Mouse (Mus musculus) fat pad, adult 2 months (tissue): ENCODE results near the gene Ccr2.
"Not testable (repeated sequence)": the region's sequence is repeated elsewhere in the genome, so short reads cannot be mapped to it uniquely, and the experiment has no call there.

Experiments used
- DNase-seq: peaks from one replicate; pipeline ENCODE4 v3.0.0-alpha.2; 2011; ENCODE audit warnings: low read depth, low spot score; ENCODE audit errors: extremely low read depth

Ccr2 gene

GRCm38 (mm10) chr9:124101723-124102122, at the start of gene Ccr2:
Gene Ccr2 (plus strand): TSS chr9:124101950.
- no peak for DNase-seq

DNA sequence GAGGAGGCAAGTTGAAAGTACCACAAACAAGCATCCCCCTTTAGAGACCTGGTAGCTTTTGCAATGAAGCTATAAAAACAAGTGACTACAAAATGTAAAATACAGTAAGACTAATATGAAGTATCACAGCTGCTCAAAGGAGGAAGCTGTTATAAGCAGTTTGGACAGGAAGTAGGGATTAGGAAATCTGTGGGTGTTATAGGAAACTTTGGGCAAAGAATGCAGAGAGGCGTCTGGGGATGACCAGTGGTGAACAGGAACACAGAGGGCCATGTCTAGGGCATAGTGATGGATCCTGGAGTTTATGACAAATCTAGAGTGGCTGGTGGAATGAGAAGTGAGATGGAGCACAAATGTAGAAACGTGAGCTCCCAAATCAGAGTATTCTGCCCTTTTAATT, 48.2 kb upstream of the Ccr2 start:
- DNase-seq = no peak

DNA sequence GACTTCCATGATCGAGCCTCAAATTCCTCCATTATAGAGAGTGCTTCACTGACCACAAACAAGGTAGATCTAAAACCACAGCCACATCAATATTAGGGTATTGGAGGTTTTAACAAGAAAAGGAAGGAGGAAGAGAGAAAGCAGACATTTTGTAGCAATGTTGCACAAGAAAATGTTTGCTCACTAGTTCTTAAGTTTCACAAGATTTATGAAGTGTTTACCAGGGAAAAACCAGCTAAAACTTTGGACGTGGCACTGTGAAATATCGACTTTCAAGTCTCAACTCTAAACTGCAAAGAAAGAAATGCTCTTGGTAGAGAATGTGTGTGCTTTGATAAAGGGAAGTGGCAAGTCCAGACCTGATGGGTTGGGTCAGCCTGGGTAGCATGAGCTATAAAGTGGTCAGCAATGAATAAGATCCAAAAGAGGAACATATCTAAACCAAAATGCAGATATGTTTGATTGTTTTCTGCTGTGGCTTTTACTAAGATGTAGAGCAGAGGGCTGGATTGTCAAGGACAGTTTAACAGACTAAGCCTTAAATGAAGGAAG, 45.5 kb upstream of the Ccr2 start:
- no peak for DNase-seq

DNA sequence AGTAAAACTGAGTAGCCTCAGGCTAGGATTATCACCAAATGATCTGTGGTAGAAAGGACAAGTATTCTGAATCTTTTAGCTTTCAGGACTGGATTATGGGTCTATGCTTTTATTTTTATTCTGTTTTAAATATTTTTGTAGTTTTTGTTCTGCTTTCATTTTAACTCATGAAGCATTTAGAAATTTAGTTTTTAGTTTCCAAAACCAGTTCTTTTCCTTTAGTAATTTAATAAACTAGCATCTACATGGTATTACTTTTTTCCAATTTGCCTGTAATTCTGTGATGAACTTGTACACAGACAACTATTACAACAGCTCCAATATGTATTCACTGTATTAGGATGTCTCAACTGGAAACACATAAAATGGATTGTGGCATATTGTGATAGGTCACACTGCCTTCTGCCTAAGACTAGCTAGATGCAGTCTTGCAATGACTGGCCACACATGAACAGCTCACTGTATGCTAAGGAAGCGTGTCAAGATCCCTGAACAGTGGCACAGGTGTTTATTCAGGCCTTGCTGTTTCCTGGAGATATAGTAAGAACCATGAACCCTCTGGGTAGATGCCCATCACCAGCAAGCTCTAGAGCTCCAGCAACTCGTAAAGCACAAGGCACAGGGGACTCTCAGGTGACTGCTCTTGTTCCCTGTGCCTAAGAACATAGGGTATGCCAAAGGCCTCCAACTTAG, 41.9 kb upstream of the Ccr2 start:
- DNase-seq = no peak

- DNase-seq = not testable (repeated sequence)
Measured at GRCm38 (mm10) chr9:124061474-124062432, 40.0 kb upstream of the Ccr2 start.

GRCm38 (mm10) chr9:124066572-124067103, 35.1 kb upstream of the Ccr2 start:
- no peak for DNase-seq

DNA sequence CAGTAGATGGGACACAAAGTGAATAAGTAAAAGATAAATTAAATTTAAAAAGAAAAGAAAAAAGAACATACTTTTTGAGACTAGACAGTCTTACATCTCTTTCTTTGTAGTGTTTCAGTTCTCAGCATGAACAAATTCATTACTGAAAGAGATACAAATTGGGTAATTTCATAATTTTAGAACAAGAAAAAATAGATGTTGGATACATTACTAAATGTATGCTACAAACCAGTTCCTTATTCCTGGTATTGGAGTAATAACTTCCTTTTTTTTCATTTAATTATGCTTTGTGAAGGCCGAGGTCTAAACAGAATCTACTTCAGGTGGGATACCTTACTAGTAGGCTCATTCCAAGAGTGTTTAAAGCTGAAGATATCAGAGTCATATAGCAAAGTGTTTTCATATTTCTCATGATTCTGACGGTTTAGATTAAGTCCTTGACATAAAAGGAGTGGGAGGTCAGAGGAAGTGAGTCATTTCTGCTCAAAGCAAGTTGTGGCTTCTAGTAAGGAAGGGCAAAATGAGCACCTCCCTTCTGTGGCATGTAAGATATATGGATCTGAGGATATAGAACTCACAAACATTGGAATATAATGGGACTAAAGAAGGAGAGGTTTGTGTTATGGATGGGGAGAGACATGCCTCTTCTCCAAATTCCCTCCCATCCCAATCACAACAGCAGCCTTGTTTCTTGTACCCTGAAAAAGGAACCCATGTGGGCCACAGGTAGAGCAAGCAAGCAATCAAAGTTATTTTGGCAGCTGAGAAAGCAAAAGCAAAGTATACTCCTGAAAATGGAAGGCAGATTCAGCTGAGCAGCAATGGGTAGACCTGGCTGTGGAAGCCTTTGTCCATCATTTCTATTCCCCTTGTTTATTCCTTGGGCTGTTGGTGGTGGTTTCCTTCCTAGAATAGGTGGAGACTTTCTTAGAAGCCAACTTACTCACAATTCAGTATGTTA, 33.4 kb upstream of the Ccr2 start:
- DNase-seq = no peak

DNA sequence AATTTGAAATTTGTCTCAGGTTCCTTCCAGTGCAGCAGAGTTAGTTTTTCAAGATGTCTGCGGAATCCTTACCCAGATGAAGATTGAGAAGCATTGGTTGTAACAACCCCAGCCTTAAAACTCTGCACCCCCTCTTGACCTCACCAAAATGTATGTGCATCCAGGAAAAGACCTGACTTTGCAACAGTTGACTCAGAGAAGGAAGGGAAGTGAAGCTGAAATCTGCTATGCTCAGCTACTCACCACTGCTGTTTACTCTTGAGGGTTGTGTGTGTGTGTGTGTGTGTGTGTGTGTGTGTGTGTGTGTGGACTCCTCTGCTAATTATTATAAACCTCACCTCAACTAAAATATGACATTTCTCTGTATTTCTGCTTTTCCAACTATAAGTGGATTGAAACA, 30.2 kb upstream of the Ccr2 start:
- DNase-seq = no peak

DNA sequence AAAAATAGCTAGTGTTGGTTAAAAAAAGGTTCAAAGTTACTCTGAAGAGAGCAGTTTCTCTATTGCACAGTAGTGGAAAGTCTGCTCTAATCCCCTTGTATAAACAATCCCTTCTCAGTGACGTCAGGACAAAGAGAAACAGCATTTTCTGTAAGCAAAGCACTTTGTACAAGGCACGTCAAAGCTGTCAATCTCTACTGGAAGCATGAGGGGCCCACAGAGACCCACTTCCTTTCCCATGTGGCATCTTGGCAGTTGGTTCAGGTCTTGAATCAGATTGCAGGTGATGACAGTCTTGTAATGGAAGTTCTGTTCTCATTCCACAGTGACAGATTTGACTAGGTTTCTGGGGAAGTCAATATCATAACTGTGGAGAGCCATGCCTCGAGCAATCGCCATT, 21.9 kb upstream of the Ccr2 start:
- DNase-seq = no peak

DNA sequence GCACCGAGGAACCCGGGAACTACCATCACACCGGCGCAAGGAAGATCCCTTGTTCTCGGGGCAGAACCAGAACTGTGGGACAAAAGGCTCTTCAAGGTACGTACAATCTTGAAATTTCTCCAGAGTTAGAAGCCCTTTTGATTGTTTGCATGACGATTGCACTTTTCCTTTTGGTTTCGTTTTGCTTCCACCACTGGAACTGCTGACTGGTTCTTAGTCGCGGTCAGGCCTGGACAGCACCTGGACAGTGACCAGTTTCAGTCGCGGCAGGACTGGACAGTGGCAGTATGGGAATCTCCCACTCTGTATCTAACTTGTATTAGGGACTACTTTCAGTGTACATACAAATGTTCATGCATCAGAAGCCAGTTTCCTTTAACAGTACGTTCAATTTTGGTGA, 21.3 kb upstream of the Ccr2 start:
- not testable (repeated sequence) for DNase-seq

DNA sequence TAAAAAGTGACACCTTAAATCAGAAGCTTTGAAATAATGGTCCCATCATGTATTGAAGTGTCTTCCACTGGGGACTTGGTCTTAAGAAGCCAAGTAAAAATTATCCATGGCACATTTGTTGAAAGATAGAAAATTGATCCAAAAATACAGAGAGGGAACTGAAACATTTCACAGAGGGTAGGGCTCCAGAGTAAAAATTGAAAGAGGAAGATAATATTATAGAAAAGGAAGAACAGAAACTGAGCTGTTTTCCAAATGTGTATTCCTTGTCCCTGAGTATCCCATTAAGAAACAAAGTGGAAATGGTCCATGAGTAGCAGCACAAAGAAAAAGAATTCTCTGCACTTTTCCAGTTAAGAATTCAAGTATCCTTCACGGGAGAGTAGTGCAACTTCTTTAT, 11.3 kb upstream of the Ccr2 start:
- no peak for DNase-seq

- DNase-seq = no peak
Measured at GRCm38 (mm10) chr9:124099127-124099526, 2.6 kb upstream of the Ccr2 start.

DNA sequence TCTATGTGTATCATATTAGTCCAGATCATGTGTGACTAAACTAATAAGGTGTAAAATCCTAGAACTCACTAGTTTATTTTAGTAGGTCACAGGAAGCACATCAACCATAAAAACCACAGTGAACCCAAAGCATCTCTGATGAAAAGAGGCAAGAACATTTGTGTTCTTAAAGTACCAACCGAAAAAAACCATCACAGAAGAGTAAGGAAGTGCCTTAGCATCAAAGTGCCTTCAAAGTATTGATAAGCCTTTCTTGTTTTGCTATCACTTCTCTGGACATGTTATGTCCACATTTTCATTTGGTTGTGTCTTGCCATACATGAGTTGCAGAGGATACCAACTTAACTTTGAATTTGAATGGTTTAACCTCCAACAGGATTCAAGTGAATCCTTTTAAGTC, 1.4 kb upstream of the Ccr2 start:
- no peak for DNase-seq

DNA sequence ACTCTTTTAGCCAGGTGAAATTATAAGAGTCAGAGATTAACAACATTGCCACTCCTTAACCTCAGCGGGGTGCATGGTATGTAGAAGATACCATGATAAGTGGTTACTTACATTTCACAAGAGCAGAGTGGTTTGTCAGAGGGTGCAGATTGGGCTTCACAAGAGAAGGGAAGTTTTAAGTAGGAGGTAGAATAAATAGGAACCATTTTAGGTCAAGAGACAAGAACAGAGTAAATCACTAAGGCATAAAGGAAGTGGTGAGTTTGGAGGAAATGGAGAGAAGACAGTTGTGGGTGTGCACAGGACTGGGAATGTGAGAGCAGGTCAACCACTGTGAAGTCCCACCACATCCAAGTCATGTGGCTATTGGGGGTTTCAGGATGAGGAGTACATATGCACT, 1.4 kb downstream of the Ccr2 start:
- no peak for DNase-seq

DNA sequence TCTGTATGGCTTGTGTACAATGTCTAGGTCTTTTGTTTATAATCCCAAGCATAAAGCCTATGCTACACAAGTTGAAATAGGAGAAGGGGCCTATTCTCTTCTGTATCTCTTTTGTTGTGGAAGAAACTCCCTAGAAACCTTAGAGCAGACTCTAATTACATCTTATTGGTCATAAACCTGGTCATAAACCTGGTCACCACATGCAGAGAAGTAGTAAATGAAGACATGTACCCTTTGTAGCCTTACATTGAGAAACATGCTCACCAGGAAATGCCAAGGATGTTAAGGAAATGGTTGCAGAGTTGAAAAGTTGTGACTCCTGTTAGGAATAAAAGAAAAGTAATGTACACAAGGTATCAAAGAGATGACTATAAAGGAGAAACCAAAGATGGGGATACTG, 3.4 kb downstream of the Ccr2 start:
- no peak for DNase-seq

DNA sequence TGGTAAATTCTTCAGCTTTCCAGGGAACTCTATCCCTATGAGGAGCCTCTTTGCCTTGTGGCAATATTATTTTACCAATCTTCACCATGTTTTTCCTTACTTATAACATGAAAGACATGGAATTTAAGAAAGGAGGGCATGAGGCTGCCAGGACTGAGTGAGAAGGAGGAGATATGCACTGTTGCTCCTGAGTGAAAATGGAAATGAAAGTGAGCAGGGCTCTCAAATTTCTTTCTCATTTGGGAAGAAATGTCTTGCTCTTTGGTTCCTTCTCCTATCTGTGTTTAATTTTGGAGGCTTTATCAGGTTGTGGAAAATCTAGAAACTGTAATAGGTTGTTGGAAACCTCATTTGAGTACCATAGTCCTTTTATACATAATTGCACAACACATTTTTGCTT, 5.5 kb downstream of the Ccr2 start:
- no peak for DNase-seq

- no peak for DNase-seq
Measured at GRCm38 (mm10) chr9:124108356-124109127, 6.8 kb downstream of the Ccr2 start.

GRCm38 (mm10) chr9:124111997-124112396, 10.2 kb downstream of the Ccr2 start:
- DNase-seq = no peak

DNA sequence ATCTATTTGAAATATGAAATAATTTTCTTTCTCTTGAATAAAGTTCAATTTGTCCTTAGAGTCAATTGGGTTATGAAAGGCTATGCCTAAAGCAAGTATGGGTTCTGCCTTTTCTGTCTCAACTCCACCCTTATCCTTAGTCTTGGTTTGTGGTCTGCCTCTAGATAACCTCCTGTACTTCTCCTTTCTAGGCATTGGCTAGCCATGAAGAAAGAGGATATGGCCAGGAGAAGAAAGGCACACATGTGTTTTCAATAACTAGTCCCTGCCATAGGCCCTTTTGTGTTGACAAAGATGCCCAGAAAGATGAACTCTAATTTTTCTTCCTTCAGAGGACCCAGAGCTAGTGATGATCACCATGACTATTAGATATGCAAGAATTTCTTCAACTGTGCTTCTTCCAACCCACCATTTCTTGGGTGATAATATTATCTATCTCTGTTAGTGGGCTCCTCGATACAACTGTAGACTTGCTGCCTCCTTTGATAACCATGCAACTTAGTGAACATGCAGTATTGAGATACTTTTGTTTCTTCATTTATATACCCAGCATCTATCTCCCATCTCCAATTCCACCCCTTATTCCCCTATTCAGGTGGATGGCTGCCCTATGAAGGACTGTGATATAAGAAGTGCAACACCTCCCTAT, 11.0 kb downstream of the Ccr2 start:
- DNase-seq = no peak
